Comparison of ENCODE assay signal across 20 mouse cellular contexts in the genomic region with DNA sequence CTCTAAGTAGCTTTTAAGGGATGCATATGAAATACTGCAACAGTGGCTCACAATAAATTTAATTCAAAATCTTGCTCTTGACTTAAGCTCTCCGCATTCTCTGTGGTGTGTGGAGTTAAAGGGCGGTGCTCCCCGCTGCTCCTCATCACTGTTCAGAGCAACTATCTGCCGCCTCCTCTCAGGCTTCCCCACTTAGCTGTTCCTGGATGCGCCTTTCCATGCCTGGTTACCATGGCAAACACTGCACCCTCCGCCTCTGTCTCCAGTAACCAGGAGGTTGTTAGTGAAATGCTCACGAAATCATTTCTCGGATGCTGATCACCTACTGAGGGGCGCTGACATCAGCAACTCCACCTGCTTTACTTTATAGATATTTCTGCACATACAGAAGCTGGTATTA.
DNase-seq lines count a peak whose midpoint lies in the region; ATAC-seq and TF ChIP-seq lines count a peak whose summit lies in the region.
"Had no signal": no experiment of that assay in that cellular context is flagged by ENCODE, and none has a peak within 500 bp of the region (broad histone marks: within the 10 kb centered on the region; RNA-seq: fewer than 3 reads in every experiment).

No protein-coding gene starts in this region.

- TF ChIP-seq CTCF in forebrain, postnatal 0 days (IDR thresholded peaks at IDR 0.05; ENCODE audit: low read depth) = no peak

- ATAC-seq in forebrain, postnatal 0 days = peak; percentile 66
- no peak for ATAC-seq in forebrain, embryonic 15.5 days (replicated peaks)
- ATAC-seq in frontal cortex, adult (ENCODE audit: low TSS enrichment) = peak; percentile 97
- ATAC-seq: intestine, embryonic 16.5 days; liver, postnatal 0 days had no signal

- H3K4me1 ChIP-seq in forebrain, postnatal 0 days (ENCODE audit: insufficient read depth) = no peaks in the 10 kb centered on the region
- 0 out of 2 replicates have a peak, but pooled peaks cover 2% of the 10 kb centered on the region for H3K4me1 ChIP-seq in forebrain, embryonic 15.5 days
- peaks cover 14% of the 10 kb centered on the region for H3K4me1 ChIP-seq in forebrain, embryonic 10.5 days
- H3K4me1 ChIP-seq: hindbrain, embryonic 10.5 days had no signal

- 59% methylated on average over 9 of the region's 9 CpGs for WGBS in forebrain, postnatal 0 days
- 69% methylated on average over 9 of the region's 9 CpGs for WGBS in forebrain, embryonic 15.5 days
- WGBS in forebrain, embryonic 10.5 days = 89% methylated on average over 9 of the region's 9 CpGs

- H3K27ac ChIP-seq in forebrain, postnatal 0 days (ENCODE audit: low read depth, low read length) = no peak overlapping the region
- H3K27ac ChIP-seq in forebrain, embryonic 15.5 days (replicated peaks) = no peak overlapping the region
- H3K27ac ChIP-seq in forebrain, embryonic 10.5 days = no peak overlapping the region
- H3K27ac ChIP-seq: hindbrain, embryonic 10.5 days; limb, embryonic 13.5 days; macrophage; neural tube, embryonic 15.5 days had no signal

- no peaks in the 10 kb centered on the region; the same call in 1 of the 2 replicates for H3K27me3 ChIP-seq in forebrain, postnatal 0 days (ENCODE audit: insufficient read depth, low read length)
- H3K27me3 ChIP-seq in forebrain, embryonic 15.5 days = no peaks in the 10 kb centered on the region
- peaks cover 8% of the 10 kb centered on the region; the same call in 1 of the 2 replicates for H3K27me3 ChIP-seq in forebrain, embryonic 10.5 days (ENCODE audit: poor library complexity, severe bottlenecking)
- H3K27me3 ChIP-seq: neural tube, embryonic 15.5 days had no signal

- no peak overlapping the region for H3K4me3 ChIP-seq in forebrain, postnatal 0 days (ENCODE audit: low read depth, low read length)
- H3K4me3 ChIP-seq in forebrain, embryonic 15.5 days = no peak overlapping the region
- no peak overlapping the region for H3K4me3 ChIP-seq in forebrain, embryonic 10.5 days
- H3K4me3 ChIP-seq: hindbrain, embryonic 10.5 days; limb, embryonic 13.5 days; neural tube, embryonic 15.5 days had no signal

- H3K4me2 ChIP-seq in forebrain, postnatal 0 days (ENCODE audit: low read depth) = no peak overlapping the region
- H3K4me2 ChIP-seq in forebrain, embryonic 15.5 days (replicated peaks) = no peak overlapping the region
- H3K4me2 ChIP-seq: heart, embryonic 11.5 days; limb, embryonic 13.5 days; neural tube, embryonic 15.5 days had no signal

- no peak overlapping the region for H3K9ac ChIP-seq in forebrain, postnatal 0 days
- H3K9ac ChIP-seq in forebrain, embryonic 15.5 days (replicated peaks) = no peak overlapping the region
- H3K9ac ChIP-seq: limb, embryonic 13.5 days; liver, postnatal 0 days; neural tube, embryonic 15.5 days had no signal

- H3K9me3 ChIP-seq in forebrain, postnatal 0 days (ENCODE audit: low read length) = no peaks in the 10 kb centered on the region
- H3K9me3 ChIP-seq in forebrain, embryonic 15.5 days = no peaks in the 10 kb centered on the region
- no peaks in the 10 kb centered on the region for H3K9me3 ChIP-seq in forebrain, embryonic 10.5 days
- H3K9me3 ChIP-seq: hindbrain, embryonic 10.5 days; limb, embryonic 13.5 days; neural tube, embryonic 15.5 days had no signal

- DNase-seq in forebrain, postnatal 0 days = no peak
- peak; percentile 44 to 69 for DNase-seq in left cerebral cortex, adult 18-20 months (ENCODE audit: low spot score in 2 of 2)
- peak; percentile 76 to 84 for DNase-seq in right cerebral cortex, postnatal 10 days (ENCODE audit: low spot score in 2 of 2)
- no peak for DNase-seq in cerebellum, adult 18-20 months
- DNase-seq in kidney, adult 8-10 months = no peak
- DNase-seq in forebrain, embryonic 10.5 days (ENCODE audit: extremely low spot score, low spot score) = no peak
- DNase-seq: adrenal gland, adult 8-10 months; cerebellum, postnatal 25 days; gastrocnemius, postnatal 14 days; kidney, postnatal 14 days; liver, postnatal 0 days; thymus, postnatal 25 days had no signal

- H3K36me3 ChIP-seq in forebrain, postnatal 0 days (ENCODE audit: insufficient read depth) = no peaks in the 10 kb centered on the region
- no peaks in the 10 kb centered on the region for H3K36me3 ChIP-seq in forebrain, embryonic 15.5 days
- H3K36me3 ChIP-seq in forebrain, embryonic 10.5 days (replicated peaks) = no peaks in the 10 kb centered on the region
- H3K36me3 ChIP-seq: hindbrain, embryonic 10.5 days; limb, embryonic 13.5 days; neural tube, embryonic 15.5 days had no signal

Comparison
In these comparisons a context has a peak if more than half of its experiments do, and no peak if none do; other contexts are left out.
1. DNase-seq: peak in left cerebral cortex, adult 18-20 months (2 of 2) and right cerebral cortex, postnatal 10 days (2 of 2); none in forebrain, postnatal 0 days (single experiment), cerebellum, adult 18-20 months (0 of 2), kidney, adult 8-10 months (0 of 2) and forebrain, embryonic 10.5 days (single experiment).